In the genomic region with DNA sequence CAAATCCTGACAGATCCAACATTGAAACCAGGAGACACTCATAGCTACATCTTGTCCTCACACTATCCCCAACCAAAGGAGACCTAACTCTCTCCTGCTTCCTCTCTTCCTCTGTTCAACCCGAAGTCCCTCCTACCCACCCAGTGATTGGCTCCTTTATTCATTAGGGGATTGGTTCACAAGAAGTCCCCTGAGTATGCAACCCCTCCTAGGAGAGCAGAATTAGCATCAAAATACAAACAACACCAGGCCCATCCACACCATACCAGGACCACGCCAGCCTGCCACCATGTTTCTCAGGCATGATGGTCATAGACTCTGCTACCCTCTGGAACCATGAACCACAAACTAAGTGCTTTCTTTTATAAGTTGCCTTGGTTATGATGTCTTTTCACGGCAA, we compare ENCODE assay signal across 22 mouse cellular contexts. TPM values are rescaled to one million over a fixed set of nuclear protein-coding genes. Genes with fewer than 3 reads are reported as not detected.
DNase-seq lines count a peak whose midpoint lies in the region; TF ChIP-seq lines count a peak whose summit lies in the region.
"Had no signal": no experiment of that assay in that cellular context is flagged by ENCODE, and none has a peak within 500 bp of the region (broad histone marks: within the 10 kb centered on the region; RNA-seq: fewer than 3 reads in every experiment).

No protein-coding gene starts in this region.

- no peaks in the 10 kb centered on the region for H3K9me3 ChIP-seq in ES-E14 (ENCODE audit: control insufficient read depth, insufficient read depth, low read depth, low read length)
- H3K9me3 ChIP-seq: G1E had no signal

- in situ Hi-C loops in ES-E14 (cut with MboI; ENCODE audit: low sequenced_read_pairs in 2 of 2, unreplicated experiment in 2 of 2): no loop called here

- no peak overlapping the region for H3K27ac ChIP-seq in ES-E14 (ENCODE audit: insufficient read depth, low read depth, low read length, poor library complexity, severe bottlenecking)
- no peak overlapping the region for H3K27ac ChIP-seq in layer of hippocampus, adult 2 months
- no peak overlapping the region for H3K27ac ChIP-seq in gastrocnemius, adult 2 months

- H3K36me3 ChIP-seq in ES-E14 (ENCODE audit: control insufficient read depth, insufficient read depth, low read length, poor library complexity, severe bottlenecking): no peaks in the 10 kb centered on the region
- H3K36me3 ChIP-seq: G1E had no signal

- H3K4me3 ChIP-seq in ES-E14 (ENCODE audit: insufficient read depth in 1 of 2, low read depth in 1 of 2, low read length in 2 of 2, poor library complexity in 1 of 2, severe bottlenecking in 1 of 2): no peak overlapping the region
- H3K4me3 ChIP-seq in layer of hippocampus, adult 2 months: no peak overlapping the region
- H3K4me3 ChIP-seq in gastrocnemius, adult 2 months: no peak overlapping the region

- intact Hi-C loops in gastrocnemius, adult 2 months (cut with DNase I): no loop called here

- H3K9ac ChIP-seq in ES-E14 (ENCODE audit: insufficient read depth, low read depth, low read length, poor library complexity, severe bottlenecking): no peak overlapping the region

- H3K4me1 ChIP-seq in ES-E14 (ENCODE audit: control insufficient read depth in 2 of 2, insufficient read depth in 2 of 2, low read length in 2 of 2, poor library complexity in 1 of 2): peaks cover 0 to 2% of the 10 kb centered on the region in 2 experiments; a peak in 2 of 4 replicates

- DNase-seq in ES-CJ7 (ENCODE audit: low read depth, low spot score) (peak; percentile 63), ES-E14 (ENCODE audit: low read depth, low spot score) (peak; percentile 24), R1 (ENCODE audit: low read depth, low spot score) (peak; percentile 90), ZHBTc4 (ENCODE audit: low read depth, low spot score) (peak; percentile 75)
- no peak for DNase-seq in layer of hippocampus, adult 2 months (ENCODE audit: low spot score in 2 of 2)
- DNase-seq in gastrocnemius, adult 2 months: no peak
- no peak for DNase-seq in thymus, postnatal 14 days
- DNase-seq in gastrocnemius, postnatal 25 days: no peak
- DNase-seq: adrenal gland, adult 2 months; adrenal gland, adult 8-10 months; adrenal gland, postnatal 10 days; adrenal gland, postnatal 14 days; adrenal gland, postnatal 25 days; adrenal gland, postnatal 36 days; B cell, adult 2 months; cerebellum, adult 11 months; cerebellum, adult 11-12 months; cerebellum, adult 18-20 months; cerebellum, adult 2 months; cerebellum, adult 8-10 months; cerebellum, adult 9-10 months had no signal

- TF ChIP-seq CTCF in layer of hippocampus, adult 2 months (conservative IDR thresholded peaks at IDR 0.05): no peak
- no peak for TF ChIP-seq CTCF in gastrocnemius, adult 2 months (IDR thresholded peaks at IDR 0.05)

TF ChIP-seq in ES-E14, 5 proteins besides CTCF, POLR2A, EP300 and RAD21:
- TF ChIP-seq HCFC1 (IDR thresholded peaks at IDR 0.05; ENCODE audit: borderline replicate concordance, insufficient read depth, low read length) (no peak), ZNF384 (IDR thresholded peaks at IDR 0.05; ENCODE audit: low read depth, low read length) (no peak), MAFK (IDR thresholded peaks at IDR 0.05; ENCODE audit: insufficient read depth, low read depth, low read length) (no peak), ZC3H11A (IDR thresholded peaks at IDR 0.05; ENCODE audit: borderline replicate concordance, low read depth, low read length) (no peak), CHD2 (IDR thresholded peaks at IDR 0.05; ENCODE audit: low read depth, low read length) (no peak)

RNA-seq across cellular contexts. Expression of a gene that starts 55.1 kb away (rescaled TPM):
- total RNA-seq in ES-E14 (2012; rRNA removed): 81.6 and 111 TPM in 2 replicates
- 10 to 100 TPM; 27.4 to 27.9 TPM for total RNA-seq in layer of hippocampus, adult 2 months (2021)
- total RNA-seq in gastrocnemius, adult 2 months (2021): 10 to 100 TPM in 1 of 2 experiments, 1 to 10 TPM in 1; 7.4 to 12.0 TPM
- 10 to 100 TPM; 10.3 to 12.2 TPM for total RNA-seq in gastrocnemius, postnatal 25 days (2021)

Comparison
In these comparisons a context has a peak if more than half of its experiments do, and no peak if none do; other contexts are left out.
1. DNase-seq: peak in ES-CJ7 (single experiment), ES-E14 (single experiment), R1 (single experiment) and ZHBTc4 (single experiment); none in layer of hippocampus, adult 2 months (0 of 2), gastrocnemius, adult 2 months (single experiment), thymus, postnatal 14 days (single experiment) and gastrocnemius, postnatal 25 days (single experiment).